Mouse (Mus musculus): ENCODE results near the gene Slc35c1. TPM values are rescaled to one million over a fixed set of nuclear protein-coding genes. Genes with fewer than 3 reads are reported as not detected.

Gene Slc35c1
- 6.3 TPM for polyA plus RNA-seq (2014; fragmentation: Illumina TruSeq; extraction: RNeasy Lipid Tissue Mini Kit (QIAGEN cat#74804); ENCODE audit: low replicate concordance)

DNA sequence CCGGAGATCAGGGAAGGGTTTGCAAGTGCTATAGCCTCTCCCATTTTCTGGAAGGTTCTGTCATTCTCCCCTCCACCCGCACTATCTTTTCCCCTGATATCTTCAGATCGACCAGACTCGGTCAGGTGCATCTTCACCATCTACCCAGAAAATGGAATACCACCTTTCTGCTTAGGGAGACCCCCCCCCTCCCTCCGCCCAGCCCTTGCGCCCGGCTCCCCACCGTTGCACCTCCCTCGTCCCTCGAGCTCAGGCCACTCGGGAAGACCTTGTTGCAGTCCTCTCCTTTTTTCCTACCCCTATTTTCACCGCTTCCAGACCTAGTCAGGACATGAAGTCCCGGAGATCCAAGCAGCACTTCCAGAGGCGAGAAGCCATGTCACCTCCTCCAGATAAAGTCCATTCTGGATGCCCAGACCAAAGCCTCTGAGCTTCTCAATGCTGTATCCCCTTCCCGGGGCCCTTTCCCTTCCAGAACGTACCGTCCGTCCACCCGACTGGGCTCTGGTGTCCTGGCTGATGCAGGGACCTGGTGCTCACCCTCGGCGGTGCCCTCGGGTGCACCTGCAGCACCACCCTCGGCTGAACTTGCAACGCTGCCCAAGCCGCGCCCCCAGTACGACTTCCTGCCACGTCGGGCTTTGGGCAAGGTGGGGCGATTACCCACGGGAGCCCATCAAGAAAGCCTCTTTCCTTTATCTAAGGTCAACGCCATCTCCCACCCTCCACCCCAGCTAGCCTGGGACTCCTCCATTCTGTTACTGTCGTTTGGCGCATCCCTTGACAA, at the start of gene Slc35c1:
Gene Slc35c1 (minus strand): TSS at position 618 of the 787 bp plus-strand sequence.

DNA sequence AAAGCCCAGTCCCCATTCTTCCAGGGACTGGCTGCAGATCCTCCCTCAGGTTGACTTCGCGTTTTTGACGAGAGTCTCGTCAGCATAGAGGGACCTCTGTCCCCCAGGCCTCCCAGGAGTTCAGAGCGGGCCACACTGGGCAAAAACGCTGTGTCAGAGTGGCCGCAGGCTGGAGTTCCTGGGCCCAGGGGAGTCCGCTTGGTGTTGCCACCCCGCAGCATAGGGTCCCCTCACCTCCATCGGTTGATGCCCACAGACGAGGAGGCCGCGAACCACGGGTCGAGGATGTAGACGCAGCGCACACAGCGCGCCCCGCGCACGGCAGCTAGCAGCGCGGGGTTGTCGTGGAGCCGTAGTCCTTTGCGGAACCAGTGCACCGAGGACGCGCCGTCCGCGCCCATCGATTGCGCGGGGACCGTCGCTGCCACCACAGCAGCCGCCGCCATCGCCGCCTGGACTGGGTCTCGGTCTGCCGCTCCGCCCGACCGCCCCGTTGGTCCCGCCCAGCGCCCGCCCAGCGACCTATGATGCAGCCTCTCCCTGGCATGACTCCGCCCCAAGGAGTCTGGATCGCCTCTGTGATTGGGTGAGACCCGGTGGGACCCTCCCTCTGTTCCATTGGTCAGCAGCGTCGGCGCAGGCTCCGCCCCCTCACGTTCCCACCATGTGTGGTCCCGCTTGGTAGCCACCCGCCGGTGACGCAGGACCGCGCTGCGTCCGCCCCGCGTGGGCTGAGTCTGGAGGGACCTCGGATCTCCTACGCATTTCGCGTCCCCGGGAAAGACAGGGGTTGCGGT, 26.6 kb downstream of the Slc35c1 start, which contains the start of gene Cry2:
Gene Cry2 (minus strand): TSS at position 466 of the 797 bp plus-strand sequence.

Other genes starting within 250 kb of the Slc35c1 start
- not detected for gene Pex16, start 85.9 kb downstream of the Slc35c1 start, polyA plus RNA-seq (2014; fragmentation: Illumina TruSeq; extraction: RNeasy Lipid Tissue Mini Kit (QIAGEN cat#74804); ENCODE audit: low replicate concordance)
- 0.71 TPM for gene Large2, start 85.7 kb downstream of the Slc35c1 start, polyA plus RNA-seq (2014; fragmentation: Illumina TruSeq; extraction: RNeasy Lipid Tissue Mini Kit (QIAGEN cat#74804); ENCODE audit: low replicate concordance)
- gene 1700029I15Rik, start 78.0 kb downstream of the Slc35c1 start, polyA plus RNA-seq (2014; fragmentation: Illumina TruSeq; extraction: RNeasy Lipid Tissue Mini Kit (QIAGEN cat#74804); ENCODE audit: low replicate concordance): not detected
- 0.22 TPM for gene Mapk8ip1, start 59.3 kb downstream of the Slc35c1 start, polyA plus RNA-seq (2014; fragmentation: Illumina TruSeq; extraction: RNeasy Lipid Tissue Mini Kit (QIAGEN cat#74804); ENCODE audit: low replicate concordance)
- 0.52 TPM for gene Cry2, start 26.5 kb downstream of the Slc35c1 start, polyA plus RNA-seq (2014; fragmentation: Illumina TruSeq; extraction: RNeasy Lipid Tissue Mini Kit (QIAGEN cat#74804); ENCODE audit: low replicate concordance)
- 0.48 TPM for gene Chst1, start 139.2 kb upstream of the Slc35c1 start, polyA plus RNA-seq (2014; fragmentation: Illumina TruSeq; extraction: RNeasy Lipid Tissue Mini Kit (QIAGEN cat#74804); ENCODE audit: low replicate concordance)

Data from small intestine, adult 10 weeks (tissue).